Mouse (Mus musculus): Measurements from ENCODE around the gene Coro7.

DNA sequence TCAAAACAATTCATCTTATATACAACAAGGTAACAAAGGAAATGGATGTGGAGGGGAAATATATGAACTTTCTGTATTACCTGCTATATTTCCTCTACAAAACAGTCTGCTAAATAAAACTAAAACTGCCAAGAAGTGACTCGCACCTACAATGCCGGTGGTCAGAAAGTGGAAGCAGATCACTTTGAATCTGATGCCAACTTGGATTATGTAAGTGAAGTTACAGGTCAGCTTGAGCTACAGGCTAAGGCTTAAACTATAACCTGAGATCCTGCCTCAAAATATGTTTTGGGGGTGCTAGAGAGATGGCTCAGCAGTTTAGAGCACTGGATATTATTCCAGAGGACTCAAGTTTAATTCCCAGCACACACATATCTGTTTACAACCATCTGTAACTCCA, 13.9 kb downstream of the Coro7 start:
- TF ChIP-seq GATA1 (IDR thresholded peaks at IDR 0.05; ENCODE audit: borderline replicate concordance, low read length), result no peak
- TF ChIP-seq FLI1 (IDR thresholded peaks at IDR 0.05; ENCODE audit: low read length), result no peak
